Comparison of ENCODE assay signal across 10 mouse cellular contexts in genomic region chr15:77883697-77884010, GRCm38 (mm10). TPM values are rescaled to one million over a fixed set of nuclear protein-coding genes. Genes with fewer than 3 reads are reported as not detected.
DNase-seq lines count a peak whose midpoint lies in the region; ATAC-seq and TF ChIP-seq lines count a peak whose summit lies in the region.
"Had no signal": no experiment of that assay in that cellular context is flagged by ENCODE, and none has a peak within 500 bp of the region (broad histone marks: within the 10 kb centered on the region; RNA-seq: fewer than 3 reads in every experiment).

No protein-coding gene starts in this region.

- no peaks in the 10 kb centered on the region for H3K36me3 ChIP-seq in hindbrain, embryonic 10.5 days
- H3K36me3 ChIP-seq in hindbrain, embryonic 16.5 days (ENCODE audit: control insufficient read depth, insufficient read depth, low read length): no peaks in the 10 kb centered on the region
- no peaks in the 10 kb centered on the region for H3K36me3 ChIP-seq in spleen, adult 2 months (ENCODE audit: control insufficient read depth, insufficient read depth, low read length)
- no peaks in the 10 kb centered on the region for H3K36me3 ChIP-seq in intestine, postnatal 0 days (ENCODE audit: control insufficient read depth, insufficient read depth)
- H3K36me3 ChIP-seq in forebrain, embryonic 12.5 days (replicated peaks): no peaks in the 10 kb centered on the region

- peak overlapping the region; percentile 18; the same call in 1 of the 2 replicates for H3K4me3 ChIP-seq in hindbrain, embryonic 10.5 days
- H3K4me3 ChIP-seq in hindbrain, embryonic 16.5 days (ENCODE audit: low read length): no peak overlapping the region
- no peak overlapping the region for H3K4me3 ChIP-seq in spleen, adult 2 months (ENCODE audit: extremely low read depth, insufficient read depth, insufficient read length)
- H3K4me3 ChIP-seq in intestine, postnatal 0 days (ENCODE audit: low read depth, low read length): no peak overlapping the region
- no peak overlapping the region for H3K4me3 ChIP-seq in forebrain, embryonic 12.5 days (replicated peaks)

- no peak for TF ChIP-seq POLR2A in spleen, adult 2 months (IDR thresholded peaks at IDR 0.05; ENCODE audit: low read depth, low read length)

- H3K27me3 ChIP-seq in hindbrain, embryonic 10.5 days (ENCODE audit: insufficient read depth, poor library complexity, severe bottlenecking): no peaks in the 10 kb centered on the region
- no peaks in the 10 kb centered on the region for H3K27me3 ChIP-seq in hindbrain, embryonic 16.5 days (replicated peaks; ENCODE audit: control insufficient read depth, insufficient read depth, low read length)
- no peaks in the 10 kb centered on the region for H3K27me3 ChIP-seq in spleen, adult 2 months (ENCODE audit: control insufficient read depth, insufficient read depth, low read length)
- H3K27me3 ChIP-seq in intestine, postnatal 0 days (replicated peaks; ENCODE audit: control insufficient read depth, insufficient read depth, low read length): no peaks in the 10 kb centered on the region
- H3K27me3 ChIP-seq in forebrain, embryonic 12.5 days: no peaks in the 10 kb centered on the region

- DNase-seq in hindbrain, embryonic 10.5 days (ENCODE audit: low spot score): no peak
- no peak for DNase-seq in spleen, adult 2 months (ENCODE audit: low read depth in 1 of 2, low spot score in 2 of 2)
- no peak for DNase-seq in spleen, postnatal 14 days (ENCODE audit: low spot score in 2 of 2)
- DNase-seq in yolk sac, embryonic 10.5 days (ENCODE audit: low spot score): peak; percentile 46
- no peak for DNase-seq in testis, postnatal 14 days (ENCODE audit: low spot score)
- DNase-seq: right cerebral cortex, postnatal 25 days had no signal

- H3K4me2 ChIP-seq in hindbrain, embryonic 16.5 days (ENCODE audit: low read length): no peak overlapping the region
- no peak overlapping the region for H3K4me2 ChIP-seq in intestine, postnatal 0 days (replicated peaks; ENCODE audit: low read depth)
- H3K4me2 ChIP-seq in forebrain, embryonic 12.5 days: no peak overlapping the region
- H3K4me2 ChIP-seq: midbrain, embryonic 11.5 days had no signal

- TF ChIP-seq CTCF in spleen, adult 2 months (IDR thresholded peaks at IDR 0.05; ENCODE audit: extremely low read depth, insufficient read depth, insufficient read length, insufficient replicate concordance): no peak
- no peak for TF ChIP-seq CTCF in intestine, postnatal 0 days (IDR thresholded peaks at IDR 0.05; ENCODE audit: low read depth)

- WGBS in hindbrain, embryonic 10.5 days: 54% methylated on average over 4 of the region's 4 CpGs
- 66% methylated on average over 4 of the region's 4 CpGs for WGBS in hindbrain, embryonic 16.5 days
- WGBS in spleen, adult 2 months: 87% methylated on average over 4 of the region's 4 CpGs
- 80% methylated on average over 4 of the region's 4 CpGs for WGBS in intestine, postnatal 0 days
- WGBS in forebrain, embryonic 12.5 days: 68% methylated on average over 4 of the region's 4 CpGs

- ATAC-seq in hindbrain, embryonic 16.5 days: no peak
- no peak for ATAC-seq in intestine, postnatal 0 days
- ATAC-seq in forebrain, embryonic 12.5 days (ENCODE audit: low FRiP score): no peak

- H3K9ac ChIP-seq in hindbrain, embryonic 16.5 days (ENCODE audit: low read depth, low read length): no peak overlapping the region
- no peak overlapping the region for H3K9ac ChIP-seq in intestine, postnatal 0 days (ENCODE audit: low read depth, low read length)
- no peak overlapping the region for H3K9ac ChIP-seq in forebrain, embryonic 12.5 days

- H3K4me1 ChIP-seq in hindbrain, embryonic 10.5 days (replicated peaks): peaks cover 46% of the 10 kb centered on the region
- H3K4me1 ChIP-seq in hindbrain, embryonic 16.5 days (ENCODE audit: control insufficient read depth, insufficient read depth, low read depth, low read length): no peaks in the 10 kb centered on the region
- H3K4me1 ChIP-seq in spleen, adult 2 months (ENCODE audit: control insufficient read depth, insufficient read depth, insufficient read length): no peaks in the 10 kb centered on the region; the same call in 1 of the 2 replicates
- peaks cover 8% of the 10 kb centered on the region for H3K4me1 ChIP-seq in intestine, postnatal 0 days (replicated peaks; ENCODE audit: control insufficient read depth, insufficient read depth, low read length)
- 0 out of 2 replicates have a peak, but pooled peaks cover 2% of the 10 kb centered on the region for H3K4me1 ChIP-seq in forebrain, embryonic 12.5 days

- peak overlapping the region; percentile 87 for H3K27ac ChIP-seq in hindbrain, embryonic 10.5 days
- H3K27ac ChIP-seq in hindbrain, embryonic 16.5 days (ENCODE audit: low read depth, low read length): no peak overlapping the region
- H3K27ac ChIP-seq in spleen, adult 2 months (ENCODE audit: insufficient read depth, low read length): peak overlapping the region; percentile 30; the same call in 1 of the 2 replicates
- peak overlapping the region; percentile 70 for H3K27ac ChIP-seq in intestine, postnatal 0 days (ENCODE audit: low read depth, low read length)
- no peak overlapping the region for H3K27ac ChIP-seq in forebrain, embryonic 12.5 days

- H3K9me3 ChIP-seq in hindbrain, embryonic 10.5 days: no peaks in the 10 kb centered on the region
- H3K9me3 ChIP-seq in hindbrain, embryonic 16.5 days (ENCODE audit: control insufficient read depth, low read length): no peaks in the 10 kb centered on the region
- no peaks in the 10 kb centered on the region for H3K9me3 ChIP-seq in intestine, postnatal 0 days (ENCODE audit: control insufficient read depth)
- no peaks in the 10 kb centered on the region for H3K9me3 ChIP-seq in forebrain, embryonic 12.5 days

RNA-seq across cellular contexts. Expression of gene Myh9, which starts 41.7 kb away (rescaled TPM):
- 32.7 and 38.4 TPM in 2 replicates for polyA plus RNA-seq in hindbrain, embryonic 10.5 days (2016; fragmentation: Nextera tagmentation; extraction: Ambion mirVana)
- 8.4 and 11.8 TPM in 2 replicates for polyA plus RNA-seq in hindbrain, embryonic 16.5 days (2015; fragmentation: Nextera tagmentation; extraction: Ambion mirVana)
- 138 and 142 TPM in 2 replicates for polyA plus RNA-seq in spleen, adult 2 months (2012; rRNA removed)
- 25.7 and 27.7 TPM in 2 replicates for polyA plus RNA-seq in intestine, postnatal 0 days (2015; fragmentation: Nextera tagmentation; extraction: Ambion mirVana)
- 24.6 and 27.6 TPM in 2 replicates for polyA plus RNA-seq in forebrain, embryonic 12.5 days (2016; fragmentation: Nextera tagmentation; extraction: Ambion mirVana)

RNA-seq across cellular contexts. Expression of gene Txn2, which starts 45.2 kb away (rescaled TPM):
- polyA plus RNA-seq in hindbrain, embryonic 10.5 days (2016; fragmentation: Nextera tagmentation; extraction: Ambion mirVana): 286 and 294 TPM in 2 replicates
- 215 and 216 TPM in 2 replicates for polyA plus RNA-seq in hindbrain, embryonic 16.5 days (2015; fragmentation: Nextera tagmentation; extraction: Ambion mirVana)
- polyA plus RNA-seq in spleen, adult 2 months (2012; rRNA removed): 115 and 139 TPM in 2 replicates
- 165 and 173 TPM in 2 replicates for polyA plus RNA-seq in intestine, postnatal 0 days (2015; fragmentation: Nextera tagmentation; extraction: Ambion mirVana)
- 203 and 210 TPM in 2 replicates for polyA plus RNA-seq in forebrain, embryonic 12.5 days (2016; fragmentation: Nextera tagmentation; extraction: Ambion mirVana)

Comparison
In these comparisons a context has a peak if more than half of its experiments do, and no peak if none do; other contexts are left out.
1. H3K27ac ChIP-seq: peak in hindbrain, embryonic 10.5 days (single experiment), spleen, adult 2 months (single experiment) and intestine, postnatal 0 days (single experiment); none in hindbrain, embryonic 16.5 days (single experiment) and forebrain, embryonic 12.5 days (single experiment).